Mouse (Mus musculus): ENCODE data around the gene Bpifb4. TPM values are rescaled to one million over a fixed set of nuclear protein-coding genes. Genes with fewer than 3 reads are reported as not detected.

The Bpifb4 gene
- not detected in 2 replicates for polyA plus RNA-seq (2012)

GRCm38 (mm10) chr2:153937843-153938242 is at the start of gene Bpifb4:
Bpifb4 (plus strand) TSS chr2:153938212.

GRCm38 (mm10) chr2:153900088-153900487 is 37.9 kb upstream of the Bpifb4 start, which contains the start of gene Bpifb6:
Bpifb6 (plus strand) TSS chr2:153900388.

GRCm38 (mm10) chr2:153917930-153918329 is 20.1 kb upstream of the Bpifb4 start, which contains the start of gene Bpifb3:
Bpifb3 (plus strand) TSS chr2:153918230.

GRCm38 (mm10) chr2:153974582-153974981 is 36.6 kb downstream of the Bpifb4 start, which contains the start of gene Bpifa6:
Bpifa6 (plus strand) TSS chr2:153974945.

GRCm38 (mm10) chr2:154007965-154008364 is 70.0 kb downstream of the Bpifb4 start, which contains the start of gene Bpifa2:
Bpifa2 (plus strand) TSS chr2:154008265.

Other genes starting within 250 kb of the Bpifb4 start
- gene Dnmt3c, start 241.6 kb upstream of the Bpifb4 start, polyA plus RNA-seq (2012), result 0.19 and 0.23 TPM in 2 replicates
- 4.9 and 6.3 TPM in 2 replicates for gene Mapre1, start 196.9 kb upstream of the Bpifb4 start, polyA plus RNA-seq (2012)
- 0.21 TPM in 1 of 2 replicates, not detected in the other for gene Efcab8, start 158.3 kb upstream of the Bpifb4 start, polyA plus RNA-seq (2012)
- gene Sun5, start 67.1 kb upstream of the Bpifb4 start, polyA plus RNA-seq (2012), result not detected in 2 replicates
- 0.18 TPM in 1 of 2 replicates, not detected in the other for gene Bpifb2, start 63.2 kb upstream of the Bpifb4 start, polyA plus RNA-seq (2012)
- gene Bpifb6, start 37.8 kb upstream of the Bpifb4 start, polyA plus RNA-seq (2012), result not detected in 2 replicates
- not detected in 2 replicates for gene Bpifb3, start 20.0 kb upstream of the Bpifb4 start, polyA plus RNA-seq (2012)
- gene Bpifa6, start 36.7 kb downstream of the Bpifb4 start, polyA plus RNA-seq (2012), result not detected in 2 replicates
- not detected in 2 replicates for gene Bpifa2, start 70.1 kb downstream of the Bpifb4 start, polyA plus RNA-seq (2012)
- not detected in 2 replicates for gene Bpifa3, start 192.1 kb downstream of the Bpifb4 start, polyA plus RNA-seq (2012)
- gene Bpifa1, start 204.7 kb downstream of the Bpifb4 start, polyA plus RNA-seq (2012), result not detected in 2 replicates
- not detected in 2 replicates for gene Bpifa5, start 224.4 kb downstream of the Bpifb4 start, polyA plus RNA-seq (2012)

Data from megakaryocyte-erythroid progenitor cell, adult 5 weeks (primary cell).